Comparison of ENCODE assay signal across 23 mouse cellular contexts in the genomic region with DNA sequence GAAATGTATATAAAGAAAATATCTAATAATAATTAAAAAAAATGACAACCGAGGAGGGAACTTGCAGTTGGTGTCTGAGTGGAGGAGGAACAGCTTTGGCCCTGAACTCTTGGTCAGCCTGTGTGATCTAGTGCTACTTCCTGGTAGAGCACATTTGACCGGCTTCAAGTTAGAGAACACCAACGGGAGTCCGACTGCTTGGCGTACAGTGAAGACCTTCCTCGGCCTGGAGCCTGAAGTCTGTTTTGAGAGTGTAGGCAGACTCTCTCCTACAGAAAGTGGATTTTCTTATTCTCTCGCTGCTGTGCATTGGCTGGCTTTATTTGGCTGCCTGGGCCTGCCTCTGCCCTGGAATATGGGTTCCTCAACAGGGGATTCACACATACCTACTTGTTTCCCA.
DNase-seq lines count a peak whose midpoint lies in the region; ATAC-seq lines count a peak whose summit lies in the region.
"Had no signal": no experiment of that assay in that cellular context is flagged by ENCODE, and none has a peak within 500 bp of the region (broad histone marks: within the 10 kb centered on the region; RNA-seq: fewer than 3 reads in every experiment).

No protein-coding gene starts in this region.

- DNase-seq in cerebellum, adult 9-11 months: peak; percentile 2
- no peak for DNase-seq in cerebellum, adult 18-20 months
- DNase-seq in frontal cortex, postnatal 36 days (ENCODE audit: low spot score in 2 of 2): no peak
- peak; percentile 55 for DNase-seq in heart, embryonic 10.5 days (ENCODE audit: low spot score)
- no peak for DNase-seq in heart, postnatal 36 days
- DNase-seq in liver: no peak
- DNase-seq: adrenal gland, adult 8-10 months; adrenal gland, postnatal 14 days; adrenal gland, postnatal 36 days; B cell, adult 2 months; cerebellum, adult 8-10 months; cerebellum, postnatal 10 days; cerebellum, postnatal 25 days; forebrain, postnatal 0 days had no signal

- no peak overlapping the region for H3K27ac ChIP-seq in heart, embryonic 10.5 days
- H3K27ac ChIP-seq: embryonic facial prominence, embryonic 10.5 days; embryonic facial prominence, embryonic 12.5 days; forebrain, embryonic 12.5 days had no signal

- 90% methylated on average over 7 of the region's 7 CpGs for WGBS in heart, embryonic 10.5 days

- intact Hi-C loops in heart, postnatal 36 days (cut with DNase I): no loop called here

- no peak overlapping the region for H3K4me3 ChIP-seq in heart, embryonic 10.5 days
- H3K4me3 ChIP-seq: embryonic facial prominence, embryonic 10.5 days; embryonic facial prominence, embryonic 12.5 days; forebrain, embryonic 12.5 days had no signal

- no peaks in the 10 kb centered on the region for H3K9me3 ChIP-seq in heart, embryonic 10.5 days
- H3K9me3 ChIP-seq: embryonic facial prominence, embryonic 10.5 days; embryonic facial prominence, embryonic 12.5 days; forebrain, embryonic 12.5 days; G1E had no signal

- H3K4me1 ChIP-seq in heart, embryonic 10.5 days: no peaks in the 10 kb centered on the region
- H3K4me1 ChIP-seq: embryonic facial prominence, embryonic 10.5 days; embryonic facial prominence, embryonic 12.5 days; forebrain, embryonic 12.5 days had no signal

- no peaks in the 10 kb centered on the region for H3K36me3 ChIP-seq in heart, embryonic 10.5 days
- H3K36me3 ChIP-seq: embryonic facial prominence, embryonic 10.5 days; embryonic facial prominence, embryonic 12.5 days; forebrain, embryonic 12.5 days; G1E had no signal

- ATAC-seq in frontal cortex, adult (ENCODE audit: low TSS enrichment): peak; percentile 76
- ATAC-seq: activated CD4-positive, CD25-positive, alpha-beta regulatory T cell, adult 4 months; CD4-positive, CD25-positive, alpha-beta regulatory T cell, adult 4 months; forebrain, embryonic 14.5 days; forebrain, postnatal 0 days; Patski had no signal

- no peaks in the 10 kb centered on the region for H3K27me3 ChIP-seq in heart, embryonic 10.5 days (ENCODE audit: insufficient read depth, poor library complexity, severe bottlenecking)
- H3K27me3 ChIP-seq: embryonic facial prominence, embryonic 12.5 days; forebrain, embryonic 12.5 days; Patski had no signal

Comparison
In these comparisons a context has a peak if more than half of its experiments do, and no peak if none do; other contexts are left out.
1. DNase-seq: peak in cerebellum, adult 9-11 months (single experiment) and heart, embryonic 10.5 days (single experiment); none in cerebellum, adult 18-20 months (0 of 2), frontal cortex, postnatal 36 days (0 of 2), heart, postnatal 36 days (0 of 2) and liver (single experiment).